Mouse (Mus musculus) CD4-positive, CD25-positive, alpha-beta regulatory T cell, adult 2 months (primary cell): ENCODE measurements around the gene Sdk2.

Source experiments
- DNase-seq: peaks from one replicate; pipeline ENCODE4 v3.0.0-alpha.2; 2012; ENCODE audit warnings: low read depth, low spot score

Gene Sdk2

DNA sequence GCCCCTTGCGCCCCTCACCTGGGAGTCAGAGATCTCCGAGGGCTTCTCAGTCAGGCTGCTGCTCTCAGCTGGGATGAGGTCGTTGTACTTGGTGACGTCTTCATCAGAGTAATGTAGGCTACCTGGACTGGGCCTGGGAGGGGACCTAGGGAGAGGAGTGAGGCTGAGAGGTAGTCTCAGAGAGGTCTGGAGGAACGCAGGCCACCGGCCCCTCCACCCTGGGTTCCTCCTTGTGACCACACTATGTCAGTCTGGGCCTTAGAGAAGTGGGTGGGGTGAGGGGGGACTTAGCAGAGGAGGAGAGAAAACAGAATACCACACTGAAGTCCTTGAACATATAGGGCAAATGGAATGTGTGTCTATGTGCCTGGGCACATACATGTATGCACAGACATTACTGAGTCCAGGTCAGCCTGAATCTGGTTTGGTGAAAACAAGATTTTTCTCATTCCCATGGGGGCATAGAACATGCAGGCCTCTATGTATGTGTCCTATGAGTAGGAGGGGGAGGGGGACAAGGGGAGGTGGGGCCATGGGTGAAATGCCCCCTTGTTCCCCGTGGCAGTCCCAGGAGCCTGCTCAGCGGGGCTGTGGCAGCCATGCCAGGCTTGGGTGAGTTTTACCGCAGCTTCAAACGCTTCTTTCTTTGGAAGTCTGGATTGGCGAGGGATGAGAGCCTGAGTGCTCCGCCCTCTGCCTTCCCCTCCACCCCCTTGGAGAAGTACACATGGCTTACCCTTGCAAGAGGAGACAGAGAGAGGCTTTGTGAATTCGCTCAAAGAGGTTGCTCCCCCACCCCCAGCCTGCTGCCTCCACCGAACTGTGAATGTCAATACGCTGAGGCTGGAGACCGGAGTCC, 275.3 kb downstream of the Sdk2 start:
- DNase-seq, result no peak

- no peak for DNase-seq
Observed at GRCm38 (mm10) chr11:113789101-113789500, 277.7 kb downstream of the Sdk2 start.

DNA sequence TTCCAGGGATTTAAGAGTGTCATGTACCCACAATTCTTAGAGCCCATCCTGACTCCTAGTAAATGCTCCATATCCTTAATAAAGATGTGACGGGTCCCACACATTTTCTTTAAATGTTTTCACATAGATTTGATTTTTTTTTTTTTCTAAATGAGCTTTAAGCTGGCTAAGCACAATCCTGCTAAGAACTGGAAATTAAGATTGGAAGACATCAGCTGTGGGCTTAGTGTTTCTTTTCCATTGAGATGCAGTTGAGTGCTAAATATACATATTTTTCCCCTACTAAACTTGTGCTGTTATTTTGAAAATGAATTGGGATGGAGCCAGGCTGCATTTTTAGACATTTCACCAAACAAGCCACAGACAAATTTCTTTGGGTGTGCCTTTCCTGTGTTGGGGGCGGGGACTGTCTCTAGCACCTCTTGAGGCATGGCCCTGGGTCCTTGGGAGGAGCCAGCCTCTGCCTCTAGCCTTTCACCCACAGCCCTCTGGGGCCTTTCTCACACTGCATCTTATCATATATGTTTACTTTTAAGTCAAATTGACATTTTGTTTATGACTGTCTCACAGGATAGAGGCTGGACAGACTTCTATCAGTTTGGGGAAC, 278.6 kb downstream of the Sdk2 start:
- peak; percentile 71 for DNase-seq

DNA sequence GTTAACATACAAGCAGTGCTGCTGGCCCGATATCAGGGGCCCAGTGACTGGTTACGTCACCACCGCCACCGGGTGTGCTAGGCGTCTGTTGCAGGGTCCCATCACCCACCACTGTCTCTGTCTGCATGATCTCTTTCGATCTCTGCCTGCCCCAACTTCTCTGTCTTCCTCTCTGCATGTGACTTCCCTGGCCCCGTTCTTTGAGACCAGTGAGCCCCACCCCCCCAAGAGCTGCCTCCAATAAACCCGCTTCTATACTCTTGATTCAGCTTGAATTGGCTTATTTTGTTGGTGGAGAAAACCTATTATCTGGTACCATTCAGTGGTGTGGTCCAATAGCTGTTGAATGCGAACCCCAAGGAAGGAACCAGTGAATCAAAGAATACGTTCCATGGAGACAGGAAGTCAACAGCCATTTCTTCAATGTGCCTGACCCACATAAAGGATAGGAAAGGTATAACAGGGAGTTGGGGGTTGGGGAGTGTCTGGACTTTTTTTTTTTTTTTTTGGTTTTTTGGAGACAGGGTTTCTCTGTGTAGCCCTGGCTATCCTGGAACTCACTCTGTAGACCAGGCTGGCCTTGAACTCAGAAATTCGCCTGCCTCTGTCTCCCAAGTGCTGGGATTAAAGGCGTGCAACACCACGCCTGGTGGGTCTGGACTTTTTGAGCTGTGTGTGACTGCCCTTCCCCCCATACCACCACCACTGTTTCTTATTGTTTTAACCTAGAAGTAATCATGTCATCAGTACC, 279.2 kb downstream of the Sdk2 start:
- peak; percentile 71 for DNase-seq

- peak; percentile 10 for DNase-seq
Observed at GRCm38 (mm10) chr11:113787009-113787408, 279.8 kb downstream of the Sdk2 start.

GRCm38 (mm10) chr11:113786395-113786794, 280.5 kb downstream of the Sdk2 start:
- no peak for DNase-seq

DNA sequence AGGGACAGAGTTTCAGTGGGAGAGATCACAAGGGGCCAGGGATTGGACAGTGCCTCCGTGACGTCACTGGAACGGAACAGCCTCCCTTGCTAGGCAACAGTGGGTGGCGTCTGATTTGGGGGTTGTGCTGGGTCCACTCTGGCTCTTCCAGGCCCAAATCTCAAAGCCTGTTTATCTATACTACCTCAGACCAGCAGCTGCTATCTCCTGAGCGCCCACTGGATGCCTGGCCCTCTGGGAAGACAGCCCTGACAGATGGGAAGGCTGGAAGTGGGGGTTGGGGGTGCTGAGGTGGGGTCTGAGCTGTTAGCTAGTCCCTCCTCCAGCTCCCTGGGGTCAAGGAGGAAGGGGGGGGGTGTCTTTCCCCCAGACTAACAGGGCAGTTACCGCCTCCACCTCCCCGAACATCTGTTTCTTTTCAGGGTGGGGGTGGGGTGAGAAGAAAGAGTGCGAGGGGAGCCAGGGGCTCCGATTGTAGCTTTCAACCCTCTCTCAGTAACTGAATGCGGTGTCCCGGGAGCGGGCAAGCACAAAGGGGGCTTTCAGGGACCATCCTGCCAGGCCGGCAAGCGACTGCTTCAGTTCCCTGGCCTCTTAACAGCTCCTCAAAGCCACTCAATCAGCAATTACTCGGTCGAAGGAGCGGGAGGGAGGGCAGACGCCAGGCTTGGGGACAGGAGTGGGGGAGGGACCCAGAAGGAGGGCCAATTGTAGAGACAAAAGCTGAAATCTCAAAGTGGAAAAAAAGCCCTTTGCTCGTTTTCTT, 281.3 kb downstream of the Sdk2 start:
- DNase-seq, result peak; percentile 61

GRCm38 (mm10) chr11:113784656-113785396, 282.0 kb downstream of the Sdk2 start:
- DNase-seq, result no peak

GRCm38 (mm10) chr11:113782496-113782895, 284.4 kb downstream of the Sdk2 start:
- DNase-seq, result no peak

GRCm38 (mm10) chr11:113782006-113782405, 284.8 kb downstream of the Sdk2 start:
- DNase-seq, result no peak

DNA sequence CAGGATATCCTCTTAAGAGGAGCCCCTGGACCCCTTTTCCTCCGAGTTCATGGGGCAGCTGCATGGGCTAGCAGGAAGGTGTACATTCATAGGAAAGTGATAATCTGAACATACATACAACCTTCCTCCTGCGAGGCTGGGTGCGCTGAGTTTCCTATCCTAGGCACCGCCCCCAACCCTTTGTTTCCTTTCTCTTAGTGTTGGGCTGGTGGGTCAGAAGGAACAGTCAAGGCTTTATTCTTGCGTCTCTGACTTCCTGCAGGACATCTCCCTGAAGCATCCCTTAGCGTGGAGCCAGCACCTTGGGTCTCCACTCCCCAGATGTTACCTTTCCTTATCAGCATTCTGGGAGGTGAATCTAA, 287.2 kb downstream of the Sdk2 start:
- no peak for DNase-seq

DNA sequence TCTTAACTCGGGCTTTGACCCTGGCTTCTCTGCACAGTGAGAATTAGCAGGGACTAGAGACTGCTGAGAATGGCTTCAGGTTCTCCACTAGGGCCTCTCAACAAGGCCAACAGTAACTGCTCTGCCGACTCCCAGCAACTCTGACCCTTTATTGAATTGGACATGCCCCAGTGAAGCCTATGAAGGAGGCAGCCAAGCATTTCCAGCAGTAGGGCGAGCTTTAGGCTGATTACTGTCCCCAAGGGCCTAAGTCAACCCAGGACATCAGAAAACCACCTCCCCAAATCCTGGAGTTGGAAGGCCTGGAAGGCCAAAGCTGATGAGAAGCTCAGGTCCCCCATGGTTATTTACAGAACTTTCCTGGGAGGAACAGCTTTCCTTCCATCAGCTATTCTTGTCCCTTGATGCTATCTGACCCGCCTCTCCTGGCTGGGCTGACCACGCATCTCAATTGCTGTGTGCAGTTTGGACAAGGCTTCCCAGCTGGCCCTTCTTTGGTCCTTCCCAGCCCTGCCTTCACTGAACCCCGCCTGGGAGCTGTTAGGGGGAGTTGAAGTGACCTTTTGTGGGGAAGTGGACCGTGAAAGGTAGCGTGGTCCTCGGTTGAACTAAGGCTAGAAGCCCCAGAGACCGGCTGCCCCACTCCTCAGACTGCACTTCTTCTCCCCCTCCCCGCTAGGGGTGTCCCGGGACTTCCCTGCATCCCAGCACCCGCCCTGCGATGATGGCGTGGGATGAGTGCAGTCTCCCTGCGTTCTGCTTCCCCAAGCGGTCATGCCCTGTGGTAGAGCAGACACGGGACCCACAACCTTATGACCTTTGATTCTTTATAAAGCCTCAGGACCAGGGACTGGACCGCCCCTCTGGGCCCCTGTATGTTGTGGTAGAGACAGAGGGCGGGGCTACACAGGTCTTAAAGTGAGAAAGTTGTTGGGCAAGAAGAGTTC, 287.8 kb downstream of the Sdk2 start:
- no peak for DNase-seq

- DNase-seq, result no peak
Observed at GRCm38 (mm10) chr11:113777878-113778464, 288.9 kb downstream of the Sdk2 start.

DNA sequence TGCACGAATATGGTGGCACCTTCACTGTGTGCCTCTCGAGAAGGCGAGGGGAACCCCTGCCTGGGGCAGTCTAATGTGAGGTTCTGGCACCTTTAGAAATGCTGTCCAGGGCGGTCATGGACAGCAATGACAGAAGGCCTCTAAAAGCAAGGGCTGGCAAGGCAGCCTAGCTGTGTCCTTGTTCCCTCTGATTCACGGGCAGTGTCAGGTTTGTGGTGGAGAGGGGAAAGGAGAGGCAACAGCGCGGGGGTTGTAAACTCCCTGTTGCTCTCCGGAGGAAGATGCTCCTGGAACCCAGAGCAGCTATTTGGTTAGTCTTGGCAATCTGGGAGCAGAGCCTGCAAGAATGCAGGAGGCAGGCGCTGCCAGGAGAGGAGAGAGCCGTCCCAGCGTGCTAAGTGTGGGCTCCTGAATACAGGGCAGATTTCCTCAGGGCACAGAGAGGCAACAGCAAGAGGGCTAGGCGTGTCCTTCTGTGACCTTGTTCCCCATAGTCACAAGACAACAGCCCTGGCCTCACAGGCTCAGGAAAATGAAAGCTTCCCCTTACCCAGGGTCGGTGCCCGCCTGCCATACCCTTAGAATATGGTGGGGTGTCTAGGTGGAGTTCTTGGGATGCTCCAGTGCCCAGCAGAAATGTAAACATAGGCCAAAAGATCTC, 289.9 kb downstream of the Sdk2 start:
- DNase-seq, result no peak

DNA sequence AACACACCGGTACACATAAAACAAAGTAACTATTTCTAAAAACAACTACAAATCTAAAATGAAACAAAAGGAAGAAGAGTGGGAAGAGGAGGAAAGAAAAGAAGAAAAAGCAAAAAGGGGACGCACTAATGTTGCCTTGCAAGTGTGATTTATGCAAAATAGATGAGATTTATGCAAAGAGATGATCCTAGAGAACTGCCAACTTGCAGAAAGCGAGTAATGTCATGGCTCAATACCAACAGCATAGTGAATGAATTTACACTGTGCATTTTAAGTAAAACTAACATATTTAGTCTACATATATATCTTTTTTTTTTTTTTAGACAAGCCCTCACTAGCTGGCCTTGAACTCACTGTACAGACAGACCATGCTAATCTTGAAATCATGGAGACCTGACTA, 292.1 kb downstream of the Sdk2 start:
- DNase-seq, result no peak

- DNase-seq, result no peak
Observed at GRCm38 (mm10) chr11:113773191-113773590, 293.7 kb downstream of the Sdk2 start.

GRCm38 (mm10) chr11:113771187-113771586, 295.7 kb downstream of the Sdk2 start:
- no peak for DNase-seq

DNA sequence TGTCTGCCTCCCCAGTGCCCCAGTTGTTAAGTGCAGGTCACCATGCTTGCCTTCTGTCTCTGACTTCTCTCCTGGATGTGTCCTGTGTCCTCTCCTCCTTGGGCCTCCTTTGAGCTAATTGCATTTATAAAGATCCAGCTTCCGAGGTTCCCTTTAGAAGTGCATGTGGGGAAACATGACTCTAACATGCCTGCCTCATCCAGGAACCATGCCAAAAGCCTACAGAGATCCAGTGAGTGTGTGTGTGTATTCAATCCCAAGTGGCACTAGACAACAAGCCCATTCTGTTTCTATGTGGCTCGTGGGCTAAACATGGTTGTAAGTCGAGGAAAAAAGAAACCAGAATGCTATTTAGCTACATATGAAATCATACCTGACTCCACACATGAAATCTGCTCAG, 298.5 kb downstream of the Sdk2 start:
- DNase-seq, result no peak

- DNase-seq, result no peak
Observed at GRCm38 (mm10) chr11:113767285-113767684, 299.6 kb downstream of the Sdk2 start.
